Mouse (Mus musculus): ENCODE results near the gene Sys1. TPM values are rescaled to one million over a fixed set of nuclear protein-coding genes. Genes with fewer than 3 reads are reported as not detected.

The Sys1 gene
- total RNA-seq, 2 experiments from 2014 or later, result 39.1 to 44.7 TPM

DNA sequence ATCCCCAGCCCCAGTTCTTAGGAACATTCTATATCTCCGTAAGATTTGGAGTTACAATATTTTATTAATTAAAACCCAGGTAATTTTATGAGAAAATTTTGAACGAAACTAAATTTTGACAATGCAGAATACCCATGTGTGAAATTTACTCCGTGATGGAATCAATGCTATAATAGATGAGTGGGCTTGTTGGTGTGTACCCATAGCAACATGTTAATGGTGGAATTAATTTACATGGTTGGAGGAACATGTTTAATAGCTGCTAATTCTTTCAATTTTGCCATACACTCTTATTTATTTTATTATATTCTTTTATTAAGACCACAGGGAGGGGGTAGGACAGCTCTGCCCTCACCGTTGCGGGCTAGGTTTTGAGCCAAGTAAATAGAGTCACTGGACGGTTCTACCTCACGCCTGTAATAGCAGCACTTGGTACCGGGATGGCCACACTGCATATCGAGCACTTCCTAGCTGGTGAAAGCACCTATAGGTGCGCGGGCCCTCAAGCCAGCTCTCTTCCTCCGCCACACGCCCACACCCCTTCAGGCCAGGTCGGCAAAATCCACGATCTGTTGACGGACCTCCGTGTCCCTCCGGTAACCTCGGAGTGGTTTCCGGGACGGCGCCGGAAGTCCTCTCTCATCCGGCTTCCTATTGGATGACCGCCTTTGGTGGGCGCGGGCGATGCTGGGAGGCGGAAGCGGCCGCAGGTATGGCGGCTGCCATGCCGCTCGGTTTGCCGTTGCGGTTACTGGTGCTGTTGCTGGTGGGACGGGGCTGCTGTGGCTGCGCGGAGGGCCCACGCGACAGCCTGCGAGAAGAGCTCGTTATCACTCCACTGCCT is 40.3 kb downstream of the Sys1 start, which contains the start of gene Pigt:
TSS of gene Pigt (plus strand) at position 674 of the 844 bp plus-strand sequence.
- DNase-seq (ENCODE audit: low spot score in 2 of 2), result peak; percentile 84 to 90

DNA sequence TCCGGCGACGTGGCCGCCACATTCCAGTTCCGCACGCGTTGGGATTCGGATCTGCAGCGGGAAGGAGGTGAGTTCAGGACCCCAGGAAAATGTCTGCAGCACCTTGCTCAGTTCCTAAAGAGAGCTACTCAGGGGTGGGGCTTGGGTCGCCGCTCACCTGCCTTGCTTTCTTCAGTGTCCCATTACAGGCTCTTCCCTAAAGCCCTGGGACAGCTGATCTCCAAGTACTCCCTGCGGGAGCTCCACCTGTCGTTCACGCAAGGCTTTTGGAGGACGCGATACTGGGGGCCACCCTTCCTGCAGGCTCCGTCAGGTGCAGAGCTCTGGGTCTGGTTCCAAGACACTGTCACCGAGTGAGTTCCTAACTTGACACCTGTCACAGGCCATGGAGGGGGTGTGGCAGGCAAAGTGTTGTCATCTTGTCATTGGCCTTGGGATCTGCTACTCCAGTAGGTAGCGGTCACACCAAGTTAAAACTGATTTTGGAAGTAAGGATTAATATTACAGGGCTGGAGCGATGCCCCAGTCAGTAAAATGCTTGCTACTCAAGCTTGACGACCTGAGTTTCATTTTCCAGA is 41.0 kb downstream of the Sys1 start:
- no peak for DNase-seq (ENCODE audit: low spot score in 2 of 2)

GRCm38 (mm10) chr2:164499317-164499716 is 42.6 kb downstream of the Sys1 start:
- no peak for DNase-seq (ENCODE audit: low spot score in 2 of 2)

DNA sequence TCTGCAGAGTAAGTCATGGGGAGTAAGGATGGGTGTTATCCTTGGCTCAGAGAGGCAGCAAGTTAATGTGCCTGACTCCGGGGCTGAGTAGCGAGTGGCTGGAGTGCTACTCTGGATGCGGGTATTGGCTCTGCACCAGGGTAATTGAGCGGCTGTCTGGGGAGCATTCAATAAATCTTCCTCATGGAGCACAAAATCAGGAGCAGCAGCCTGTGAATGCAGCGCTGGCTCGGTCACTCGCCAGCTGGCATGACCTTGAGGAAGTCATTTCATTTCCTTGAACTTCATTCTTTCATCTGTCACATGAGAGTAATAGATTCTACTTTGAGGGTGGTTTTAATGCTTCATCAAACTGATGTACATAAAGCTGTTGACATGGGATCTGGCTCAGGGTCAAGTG is 43.7 kb downstream of the Sys1 start:
- no peak for DNase-seq (ENCODE audit: low spot score in 2 of 2)

DNA sequence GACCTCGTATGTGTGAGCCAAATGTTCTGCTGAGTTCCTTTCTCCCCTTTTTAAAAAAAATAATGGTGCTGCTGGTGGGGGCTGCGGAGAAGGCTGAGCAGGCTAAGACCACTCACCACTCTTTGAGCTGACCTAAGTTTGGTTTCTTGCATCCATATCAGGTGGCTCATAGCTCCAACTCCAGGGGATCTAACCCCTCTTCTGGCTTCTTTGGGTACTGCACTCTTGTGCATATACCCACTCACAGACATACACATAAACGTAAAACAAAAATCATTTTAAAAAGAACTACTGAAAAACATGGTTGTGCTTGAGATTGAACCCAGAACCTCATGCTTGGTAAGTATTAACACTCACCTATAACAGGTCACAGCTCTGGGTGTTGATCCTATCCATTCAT is 48.2 kb downstream of the Sys1 start:
- no peak for DNase-seq (ENCODE audit: low spot score in 2 of 2)

DNA sequence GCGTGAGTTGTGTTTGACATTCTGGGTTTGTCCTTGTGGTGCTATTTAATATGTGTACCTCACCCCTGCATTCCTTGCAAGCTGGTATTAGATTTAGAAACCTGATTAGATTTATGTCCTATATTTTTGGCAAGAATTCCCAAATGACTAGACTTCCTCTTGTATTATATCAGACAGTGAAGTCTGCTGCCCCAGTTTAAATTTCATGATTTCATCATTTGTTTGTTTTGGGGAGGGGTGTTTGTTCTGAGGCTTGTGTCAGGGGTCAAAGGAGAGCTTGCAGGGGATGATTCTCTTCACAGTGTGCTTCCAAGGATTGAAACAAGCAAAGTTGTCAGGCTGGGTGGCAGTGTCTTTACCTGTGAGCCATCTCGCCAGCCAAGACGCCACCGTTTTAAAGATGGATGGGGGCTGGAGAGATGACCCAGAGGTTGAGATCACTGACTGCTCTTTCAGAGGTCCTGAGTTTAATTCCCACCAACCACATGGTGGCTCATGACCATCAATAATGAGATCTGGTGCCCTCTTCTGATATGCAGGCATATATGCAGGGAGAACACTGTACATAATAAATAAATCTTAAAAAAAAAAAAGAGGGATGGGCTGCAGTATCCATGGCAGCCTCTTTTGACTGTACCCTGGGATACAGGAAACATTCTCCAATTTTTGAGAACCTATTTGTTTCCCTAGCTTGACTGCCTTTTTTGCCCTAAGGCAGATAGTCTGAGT is 49.0 kb downstream of the Sys1 start:
- DNase-seq (ENCODE audit: low spot score in 2 of 2), result no peak

DNA sequence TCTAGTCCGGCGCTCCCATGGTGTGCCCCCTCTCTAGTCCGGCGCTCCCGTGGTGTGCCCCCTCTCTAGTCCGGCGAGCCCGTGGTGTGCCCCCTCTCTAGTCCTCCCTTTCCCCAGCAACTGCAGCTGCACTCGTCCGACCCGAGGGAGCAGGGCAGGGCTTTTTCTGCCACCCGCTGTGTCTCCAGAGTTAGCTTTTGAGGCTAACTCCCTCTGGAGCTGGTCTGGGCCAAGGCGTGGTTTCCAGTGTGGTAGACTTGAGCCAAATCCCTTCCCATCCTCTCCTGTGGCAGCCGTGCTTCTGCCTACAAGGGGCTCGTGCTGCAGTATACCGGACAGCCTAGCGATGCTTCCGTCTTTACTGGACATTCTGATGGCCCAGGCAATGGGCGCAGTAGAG is 51.0 kb downstream of the Sys1 start:
- DNase-seq (ENCODE audit: low spot score in 2 of 2), result no peak

DNA sequence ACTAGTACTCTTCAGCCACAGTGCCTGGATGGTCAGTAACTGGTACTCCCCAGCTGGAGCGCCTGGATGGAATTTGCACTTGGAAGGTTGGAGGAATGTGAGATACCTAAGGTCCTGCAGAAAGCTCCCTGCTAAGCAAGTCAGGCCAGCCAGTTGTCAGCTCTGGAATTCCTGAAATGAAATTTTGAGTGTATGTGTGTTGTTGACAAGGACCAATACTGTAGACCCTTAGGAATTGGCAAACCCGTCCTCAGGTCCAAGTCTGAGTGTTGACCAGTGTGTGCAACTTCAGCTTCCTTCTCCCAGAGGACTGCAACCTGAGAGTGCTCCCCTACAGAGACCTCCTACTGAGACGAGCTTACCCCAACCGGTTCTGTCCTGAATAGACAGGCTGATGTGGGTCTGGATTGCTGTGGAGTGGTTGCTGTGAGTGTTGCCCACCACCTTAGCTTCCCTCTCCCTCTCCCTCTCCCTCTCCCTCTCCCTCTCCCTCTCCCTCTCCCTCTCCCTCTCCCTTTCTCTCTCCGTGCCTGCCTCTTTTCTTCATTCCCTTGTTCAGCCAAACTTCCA is 53.9 kb downstream of the Sys1 start:
- DNase-seq (ENCODE audit: low spot score in 2 of 2), result no peak

- no peak for DNase-seq (ENCODE audit: low spot score in 2 of 2)
These were observed 55.6 kb downstream of the Sys1 start for GRCm38 (mm10) chr2:164512121-164512909.

DNA sequence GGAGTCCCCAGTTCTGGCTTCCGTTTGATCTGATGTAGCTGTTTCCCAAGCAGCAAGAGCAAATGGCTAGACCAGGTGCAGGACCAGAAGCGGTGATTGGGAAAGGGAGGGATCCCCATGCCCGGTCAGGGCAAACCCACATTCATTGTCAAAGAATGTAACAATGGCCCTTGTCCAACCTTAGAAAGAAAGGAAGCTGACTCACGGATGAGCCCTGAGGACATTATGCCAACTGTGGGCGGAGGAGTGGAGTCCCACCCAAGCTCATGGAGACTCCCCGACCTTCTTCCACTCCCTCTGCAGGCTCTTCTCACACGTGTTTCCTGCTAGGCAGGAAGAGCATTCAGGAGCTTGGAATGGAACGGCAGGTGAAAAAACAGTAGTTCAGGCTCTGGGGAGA is 56.6 kb downstream of the Sys1 start:
- DNase-seq (ENCODE audit: low spot score in 2 of 2), result no peak

DNA sequence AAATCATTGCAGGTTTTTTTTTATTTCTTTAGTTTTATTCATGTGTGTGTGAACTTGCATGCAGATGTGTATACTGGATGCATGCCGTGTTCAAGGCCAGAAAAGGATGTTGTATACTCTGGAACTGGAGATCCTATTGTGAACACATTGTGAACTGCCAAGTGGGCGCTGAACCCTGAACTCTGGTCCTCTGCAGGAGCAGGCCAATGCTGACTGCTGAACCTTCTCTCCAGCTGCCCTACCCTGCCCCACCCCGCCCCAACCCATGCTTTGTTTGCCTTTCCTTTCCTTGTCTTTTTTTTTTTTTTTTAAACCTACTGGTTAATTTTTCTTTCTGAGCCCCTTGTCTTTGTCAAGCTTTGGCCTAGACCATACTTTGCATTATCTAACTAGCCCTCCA is 58.2 kb downstream of the Sys1 start:
- no peak for DNase-seq (ENCODE audit: low spot score in 2 of 2)

DNA sequence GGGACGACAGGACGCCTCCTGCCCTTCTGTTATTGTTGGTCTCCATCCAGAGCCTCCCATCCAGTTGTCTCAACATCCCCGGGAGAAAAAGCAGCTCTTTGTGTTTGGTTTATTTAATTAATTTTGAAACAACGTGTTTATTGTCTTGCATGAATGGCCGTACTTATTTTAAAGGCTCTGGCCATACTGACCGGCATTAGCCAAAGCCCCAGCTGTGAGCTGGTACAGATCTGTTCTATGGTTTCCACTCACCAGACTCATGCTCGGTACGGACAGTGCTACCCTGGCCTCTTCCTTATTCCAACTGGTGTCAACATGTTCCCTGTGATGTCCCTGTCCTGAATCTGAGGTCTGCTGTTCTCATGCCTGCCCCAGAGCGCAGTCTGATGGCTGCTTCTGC is 59.1 kb downstream of the Sys1 start:
- no peak for DNase-seq (ENCODE audit: low spot score in 2 of 2)

- DNase-seq (ENCODE audit: low spot score in 2 of 2), result no peak
These were observed 59.8 kb downstream of the Sys1 start for GRCm38 (mm10) chr2:164516592-164516991.

DNA sequence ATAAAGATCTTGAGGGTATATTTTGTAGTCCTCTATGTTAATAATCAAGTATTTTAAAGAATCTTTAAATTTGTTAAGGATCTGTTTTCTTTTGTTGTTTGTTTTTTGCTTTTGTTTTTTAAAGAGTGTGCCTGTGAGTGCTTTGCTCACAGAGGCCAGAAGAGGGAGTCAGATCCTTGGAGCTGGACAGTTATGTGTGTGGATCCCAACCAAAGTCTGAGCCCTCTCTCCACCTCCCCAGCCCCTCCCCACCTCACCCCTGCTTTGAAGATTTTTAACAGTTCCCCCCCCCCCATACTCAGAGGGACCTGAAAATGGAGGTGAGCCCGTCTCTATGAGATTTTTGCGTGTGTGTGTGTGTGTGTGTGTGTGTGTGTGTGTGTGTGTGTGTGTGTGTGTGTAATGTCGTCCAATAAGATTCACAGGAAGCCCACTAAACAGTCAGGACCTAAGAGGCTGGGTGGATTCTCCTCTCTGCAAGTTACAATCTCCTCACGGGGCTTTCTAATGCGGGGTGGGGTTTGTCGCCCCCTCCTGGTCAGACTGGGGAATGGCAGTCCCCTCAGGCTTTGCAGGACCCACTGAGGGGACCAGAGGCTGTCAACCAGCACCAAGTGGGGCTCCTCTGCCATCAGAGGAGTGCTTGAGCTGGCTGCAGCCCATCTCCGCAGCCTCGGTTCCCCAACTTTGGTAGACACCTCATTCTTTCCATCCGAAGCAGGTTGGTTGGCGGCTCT is 60.9 kb downstream of the Sys1 start:
- peak; percentile 35 to 58 for DNase-seq (ENCODE audit: low spot score in 2 of 2)

DNA sequence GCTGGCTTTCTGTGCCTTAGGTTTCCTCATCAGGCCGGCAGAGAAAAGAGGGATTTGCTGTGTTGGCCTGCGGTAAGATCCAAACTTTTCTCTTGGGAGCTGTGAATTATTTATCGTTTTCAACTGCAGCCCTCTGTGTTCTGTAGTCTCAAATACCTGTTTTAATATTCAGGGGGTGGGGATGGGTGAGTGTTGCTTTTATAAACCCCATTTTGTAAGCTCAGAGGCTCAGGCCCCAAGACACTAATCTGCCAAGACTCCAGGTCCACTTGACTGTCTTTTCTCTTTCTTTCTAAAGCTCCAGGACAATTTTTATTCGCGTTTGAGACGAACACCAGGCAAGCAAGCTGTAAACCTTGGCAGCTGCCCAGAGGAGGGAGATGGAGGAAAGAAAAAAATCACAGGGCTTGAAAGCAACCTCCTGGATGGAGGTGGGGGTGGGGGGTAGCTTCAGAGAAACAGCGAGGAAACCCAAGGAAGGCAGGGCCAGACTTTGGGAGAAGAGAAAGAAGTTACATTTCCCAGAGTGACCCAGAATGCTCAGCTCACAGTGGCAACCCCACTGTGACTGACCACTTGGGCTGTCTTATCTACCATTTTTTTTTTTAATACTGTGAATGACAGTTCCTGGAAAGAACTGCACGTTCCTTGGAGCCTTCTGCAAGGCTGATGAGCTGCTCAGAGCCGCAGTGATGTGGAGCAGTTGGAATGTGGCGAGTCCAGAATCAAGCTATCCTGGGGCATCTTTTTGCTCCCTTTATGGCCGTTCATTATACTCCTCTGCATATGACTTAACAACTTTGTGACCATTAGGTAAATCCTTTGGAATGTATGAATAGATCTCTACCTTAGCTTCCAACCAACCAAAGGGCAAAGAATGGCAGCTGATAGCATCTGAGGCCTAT is 61.8 kb downstream of the Sys1 start:
- DNase-seq (ENCODE audit: low spot score in 2 of 2), result no peak

DNA sequence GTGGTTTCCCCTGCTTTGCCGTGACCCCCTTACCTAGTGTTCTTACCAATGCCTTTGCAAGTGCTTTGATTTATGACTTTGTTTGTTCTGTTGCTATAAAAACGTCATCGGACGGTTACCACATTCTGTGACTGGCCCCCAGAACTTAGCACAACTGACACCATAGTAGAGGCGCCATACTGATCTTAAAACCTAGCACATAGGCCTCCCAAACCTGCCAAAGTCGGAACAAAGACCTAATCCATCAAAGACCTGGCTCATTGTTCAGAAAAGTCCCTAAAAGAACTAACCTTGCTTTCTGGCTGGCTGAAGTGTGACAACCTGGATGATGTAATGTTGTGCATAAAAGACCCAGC is 62.4 kb downstream of the Sys1 start:
- DNase-seq (ENCODE audit: low spot score in 2 of 2), result no peak

DNA sequence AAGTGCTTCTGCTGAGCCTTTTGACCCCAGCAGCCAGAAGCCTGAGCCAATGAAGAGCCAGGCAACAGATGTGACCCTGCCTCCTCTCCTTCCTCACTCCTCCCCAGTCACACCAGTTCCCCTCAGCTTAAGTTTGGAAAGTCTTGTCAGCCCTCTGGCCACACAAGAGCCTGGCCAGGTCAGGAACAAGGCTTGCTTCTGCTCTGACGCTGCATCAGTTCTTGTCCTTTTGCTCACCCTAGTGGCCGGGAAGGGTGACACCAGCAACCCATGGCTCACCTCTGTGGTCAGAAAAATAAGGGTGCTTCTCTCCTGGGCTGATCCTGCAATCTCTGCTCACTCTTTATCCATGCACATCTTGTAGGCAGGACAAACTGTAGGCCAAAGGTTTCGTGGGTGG is 64.0 kb downstream of the Sys1 start:
- no peak for DNase-seq (ENCODE audit: low spot score in 2 of 2)

DNA sequence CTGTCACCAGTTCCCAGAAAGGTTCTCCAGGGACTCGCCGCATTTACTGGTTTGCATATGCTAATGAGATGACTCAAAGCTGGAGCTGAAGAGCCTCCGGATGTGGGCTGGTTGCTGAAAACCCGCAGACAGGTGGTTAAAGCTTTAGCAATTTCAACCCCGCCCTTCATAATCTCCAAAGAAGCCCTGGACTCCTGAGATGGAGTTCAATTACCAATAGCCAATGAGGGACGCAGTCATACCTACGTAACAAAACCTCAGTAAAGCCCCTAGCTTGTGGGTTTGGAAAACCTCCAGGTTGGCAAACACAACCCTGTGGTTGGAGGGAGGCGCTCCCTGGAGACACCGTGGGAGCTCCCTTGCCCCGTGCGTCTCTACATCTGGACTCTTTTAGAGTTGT is 65.1 kb downstream of the Sys1 start:
- no peak for DNase-seq (ENCODE audit: low spot score in 2 of 2)

- no peak for DNase-seq (ENCODE audit: low spot score in 2 of 2)
These were observed 65.5 kb downstream of the Sys1 start for GRCm38 (mm10) chr2:164522280-164522679.
